Mouse (Mus musculus) midbrain, embryonic 11.5 days (tissue): ENCODE results near the gene P3h4. TPM values are rescaled to one million over a fixed set of nuclear protein-coding genes. Genes with fewer than 3 reads are reported as not detected.
"Not testable (repeated sequence)": the region's sequence is repeated elsewhere in the genome, so short reads cannot be mapped to it uniquely, and the experiment has no call there.

Experiments used
- ATAC-seq: fragments of 200-750 bp; cut with Nextera tagmentation; 2 replicates; pipeline ENCODE4 v1.8.0; 2017; ENCODE audit warnings: moderate TSS enrichment, moderate library complexity; ENCODE audit not compliant: low FRiP score
- DNase-seq: peaks from one replicate; pipeline ENCODE4 v3.0.0; 2015; ENCODE audit warnings: low spot score; ENCODE audit errors: missing footprints
- H3K27ac ChIP-seq: fragments of 300-500 bp; sonication (generic); 2 replicates; pipeline ENCODE4 v1.5.1; 2014; ENCODE audit warnings: low read depth, low read length
- H3K27me3 ChIP-seq: fragments of 300-500 bp; sonication (generic); 2 replicates; pipeline ENCODE4 v1.6.1; 2014; ENCODE audit warnings: mild to moderate bottlenecking, low read length, moderate library complexity, mixed read lengths; ENCODE audit not compliant: control insufficient read depth, insufficient read depth
- H3K36me3 ChIP-seq: fragments of 300-500 bp; sonication (generic); 2 replicates; pipeline ENCODE4 v1.6.1; 2014; ENCODE audit warnings: mild to moderate bottlenecking, low read length, moderate library complexity, mixed read lengths; ENCODE audit not compliant: control insufficient read depth, insufficient read depth
- H3K4me1 ChIP-seq: fragments of 300-500 bp; sonication (generic); 2 replicates; pipeline ENCODE4 v1.6.1; 2014; ENCODE audit warnings: low read length; ENCODE audit not compliant: control insufficient read depth, insufficient read depth
- H3K4me2 ChIP-seq: fragments of 300-500 bp; sonication (generic); 2 replicates; pipeline ENCODE4 v1.6.1; 2014; ENCODE audit warnings: mild to moderate bottlenecking, moderate library complexity
- H3K4me3 ChIP-seq: fragments of 300-500 bp; sonication (generic); 2 replicates; pipeline ENCODE4 v1.5.1; 2014; ENCODE audit warnings: low read depth, low read length
- H3K9ac ChIP-seq: fragments of 300-500 bp; sonication (generic); 2 replicates; pipeline ENCODE4 v1.6.1; 2014; ENCODE audit warnings: low read length
- H3K9me3 ChIP-seq: fragments of 300-500 bp; sonication (generic); 2 replicates; pipeline ENCODE4 v1.6.1; 2016; ENCODE audit warnings: low read length; ENCODE audit not compliant: control insufficient read depth
- WGBS: fragments of 180-500 bp; shearing (Covaris S2); extraction: QIAGEN DNeasy Blood & Tissue Kit; methylation state at CpG from one replicate; pipeline ENCODE4 v1.1.7; 2014; 5-methylcytosine and 5-hydroxymethylcytosine counted together
- microRNA-seq: library from miRNA; unstranded; fragments of <30 nt; microRNA quantifications from one replicate; pipeline ENCODE4, GENCODE M21; 2017
- polyA plus RNA-seq: library from polyadenylated mRNA; unstranded; fragments of >200 nt; fragmentation: Nextera tagmentation; extraction: Ambion mirVana; gene quantifications from 2 replicates; pipeline ENCODE4 v1.2.1, GENCODE M21; 2014

The P3h4 gene
- polyA plus RNA-seq, 1 experiment from 2014 or later, result 19.3 TPM

- not testable (repeated sequence) for H3K9ac ChIP-seq, H3K4me2 ChIP-seq, H3K27me3 ChIP-seq, H3K4me3 ChIP-seq, DNase-seq, H3K9me3 ChIP-seq, H3K36me3 ChIP-seq, H3K27ac ChIP-seq, ATAC-seq, H3K4me1 ChIP-seq
- no CpG with 5 or more reads among the region's 13 CpGs for WGBS
These were observed 53.6 kb downstream of the P3h4 start for GRCm38 (mm10) chr11:100361059-100361458.

- ATAC-seq (no peak), DNase-seq (no peak)
- WGBS, result 82% methylated on average over 6 of the region's 6 CpGs
- no peaks in the 10 kb centered on the region for H3K36me3 ChIP-seq
- H3K4me3 ChIP-seq, result no peak overlapping the region
- no peak overlapping the region for H3K27ac ChIP-seq
- H3K9ac ChIP-seq, result no peak overlapping the region
- H3K4me2 ChIP-seq, result no peak overlapping the region
- H3K9me3 ChIP-seq, result no peaks in the 10 kb centered on the region
- H3K4me1 ChIP-seq, result peaks cover under 1% of the 10 kb centered on the region
- peaks cover 3% of the 10 kb centered on the region; the same call in 1 of the 2 replicates for H3K27me3 ChIP-seq
These were observed 54.5 kb downstream of the P3h4 start for GRCm38 (mm10) chr11:100360175-100360574.

Small RNA genes lying within 50 kb of the gene (microRNA-seq; reads per million reads assigned to microRNA genes)
- gene Gm27374, result not detected

Other genes with a start within 250 kb of the P3h4 start
- not detected in 2 replicates for gene Krt9, start 221.6 kb downstream of the P3h4 start, polyA plus RNA-seq
- gene Krt14, start 207.3 kb downstream of the P3h4 start, polyA plus RNA-seq, result 1.2 and 1.5 TPM in 2 replicates
- gene Krt16, start 165.9 kb downstream of the P3h4 start, polyA plus RNA-seq, result not detected in 2 replicates
- gene Krt17, start 153.8 kb downstream of the P3h4 start, polyA plus RNA-seq, result 0.21 TPM in 1 of 2 replicates, not detected in the other
- gene Krt42, start 145.0 kb downstream of the P3h4 start, polyA plus RNA-seq, result not detected in 2 replicates
- 1,701 and 1,853 TPM in 2 replicates for gene Eif1, start 95.0 kb downstream of the P3h4 start, polyA plus RNA-seq
- 0.68 and 0.79 TPM in 2 replicates for gene Gast, start 80.4 kb downstream of the P3h4 start, polyA plus RNA-seq
- gene Hap1, start 58.7 kb downstream of the P3h4 start, polyA plus RNA-seq, result 16.4 TPM in 2 replicates
- 23.5 and 25.2 TPM in 2 replicates for gene Jup, start 17.1 kb downstream of the P3h4 start, polyA plus RNA-seq
- gene Fkbp10, start 861 bp upstream of the P3h4 start, polyA plus RNA-seq, result 33.0 and 36.2 TPM in 2 replicates
- gene Nt5c3b, start 27.0 kb upstream of the P3h4 start, polyA plus RNA-seq, result 88.9 and 91.6 TPM in 2 replicates
- 0.44 and 0.61 TPM in 2 replicates for gene Klhl10, start 27.1 kb upstream of the P3h4 start, polyA plus RNA-seq
- gene Klhl11, start 57.9 kb upstream of the P3h4 start, polyA plus RNA-seq, result 13.8 and 14.0 TPM in 2 replicates
- gene Acly, start 113.2 kb upstream of the P3h4 start, polyA plus RNA-seq, result 298 and 314 TPM in 2 replicates
- gene Ttc25, start 130.8 kb upstream of the P3h4 start, polyA plus RNA-seq, result 1.4 and 1.8 TPM in 2 replicates
- 15.7 and 16.9 TPM in 2 replicates for gene Cnp, start 160.1 kb upstream of the P3h4 start, polyA plus RNA-seq
- gene Nkiras2, start 204.4 kb upstream of the P3h4 start, polyA plus RNA-seq, result 96.4 and 110 TPM in 2 replicates
- gene Dnajc7, start 205.3 kb upstream of the P3h4 start, polyA plus RNA-seq, result 96.1 TPM in 2 replicates